Mouse (Mus musculus): ENCODE measurements around the gene Sprtn. TPM values are rescaled to one million over a fixed set of nuclear protein-coding genes. Genes with fewer than 3 reads are reported as not detected.
A peak's percentile ranks its signal among the peaks of the same experiment; 100 is the strongest.

The Sprtn gene
- polyA plus RNA-seq, 1 experiment = 2.5 TPM

DNA sequence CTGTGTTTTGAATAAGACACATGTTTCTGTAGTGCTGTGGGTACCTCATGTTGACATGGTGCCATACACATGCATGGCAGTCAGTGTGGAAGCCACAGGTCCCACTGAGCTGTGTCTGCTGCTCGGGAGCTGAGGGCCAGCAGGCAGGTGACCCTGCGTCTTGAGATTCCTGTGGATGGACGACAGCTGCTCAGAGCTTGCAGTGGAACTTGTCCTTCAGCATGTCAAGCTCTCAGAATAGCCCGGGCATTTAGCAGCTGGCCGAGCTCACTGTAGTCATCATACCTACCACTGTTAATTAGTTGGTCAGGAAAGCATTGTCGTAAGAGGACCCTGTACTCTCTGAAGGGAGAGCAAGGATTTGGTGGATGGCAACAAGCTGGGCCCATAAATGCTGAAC is 28.0 kb upstream of the Sprtn start:
- no peaks in the 10 kb centered on the region for H3K27me3 ChIP-seq (replicated peaks)
- H3K9me3 ChIP-seq = no peaks in the 10 kb centered on the region
- TF ChIP-seq FLI1 (IDR thresholded peaks at IDR 0.05; ENCODE audit: low read length) = no peak
- no peak for TF ChIP-seq GATA1 (IDR thresholded peaks at IDR 0.05; ENCODE audit: borderline replicate concordance, low read length)
- H3K4me3 ChIP-seq (replicated peaks) = no peak overlapping the region
- peaks cover 78% of the 10 kb centered on the region for H3K4me1 ChIP-seq
- peaks cover 75% of the 10 kb centered on the region for H3K36me3 ChIP-seq (replicated peaks; ENCODE audit: low read length)

GRCm38 (mm10) chr8:124871474-124871873 is 26.2 kb upstream of the Sprtn start:
- Histone ChIP-seq H3K36me3 (replicated peaks; ENCODE audit: low read length) (peaks cover 85% of the 10 kb centered on the region), H3K9me3 (no peaks in the 10 kb centered on the region), H3K4me1 (peaks cover 60% of the 10 kb centered on the region), H3K4me3 (replicated peaks) (no peak overlapping the region), H3K27me3 (replicated peaks) (no peaks in the 10 kb centered on the region)
- TF ChIP-seq FLI1 (IDR thresholded peaks at IDR 0.05; ENCODE audit: low read length) = no peak
- TF ChIP-seq GATA1 (IDR thresholded peaks at IDR 0.05; ENCODE audit: borderline replicate concordance, low read length) = no peak

DNA sequence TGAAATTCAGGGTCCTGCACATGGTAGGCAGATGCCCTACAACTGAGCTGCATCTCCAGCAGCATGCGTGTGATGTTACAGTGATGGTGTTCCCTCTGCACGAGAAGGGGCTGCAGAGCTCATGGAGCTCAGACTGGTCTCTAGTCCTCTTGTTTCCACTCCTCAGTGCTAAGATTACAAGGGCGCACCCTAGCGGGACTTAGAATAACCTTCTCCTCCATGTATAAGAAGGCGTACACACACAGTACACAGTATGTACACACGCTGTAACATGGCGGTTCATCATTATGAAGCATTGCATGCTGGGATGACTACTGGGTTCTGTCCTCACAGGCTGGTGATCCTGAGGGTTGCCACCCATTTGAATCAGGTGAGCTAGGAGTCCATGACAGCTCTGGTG is 25.6 kb upstream of the Sprtn start:
- TF ChIP-seq GATA1 (IDR thresholded peaks at IDR 0.05; ENCODE audit: borderline replicate concordance, low read length) (no peak), FLI1 (IDR thresholded peaks at IDR 0.05; ENCODE audit: low read length) (no peak)
- H3K36me3 ChIP-seq (replicated peaks; ENCODE audit: low read length) = peaks cover 91% of the 10 kb centered on the region
- peaks cover 54% of the 10 kb centered on the region for H3K4me1 ChIP-seq
- no peaks in the 10 kb centered on the region for H3K27me3 ChIP-seq (replicated peaks)
- H3K9me3 ChIP-seq = no peaks in the 10 kb centered on the region
- peak overlapping the region; percentile 60 for H3K4me3 ChIP-seq (replicated peaks)

DNA sequence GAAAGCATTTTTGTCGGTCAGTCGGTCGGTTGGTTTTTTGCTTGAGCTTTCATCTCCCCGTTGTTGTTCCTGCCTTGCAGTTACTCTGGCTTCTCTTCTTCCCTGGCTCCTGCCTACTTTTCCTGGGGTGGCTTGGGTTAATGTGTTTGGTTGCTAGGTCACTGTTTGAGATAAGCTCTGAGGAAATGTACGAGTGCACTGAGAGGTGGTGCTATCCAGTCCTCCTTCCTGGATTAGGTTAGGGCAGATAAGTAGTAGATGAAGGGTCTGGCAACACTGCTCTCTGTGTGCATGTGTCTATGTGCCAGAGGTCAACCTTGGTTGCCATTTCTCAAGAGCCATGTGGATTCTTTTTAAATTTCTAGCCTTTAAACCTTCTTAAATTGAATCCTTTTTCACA is 25.0 kb upstream of the Sprtn start:
- Histone ChIP-seq H3K36me3 (replicated peaks; ENCODE audit: low read length) (peaks cover 93% of the 10 kb centered on the region), H3K27me3 (replicated peaks) (no peaks in the 10 kb centered on the region), H3K4me1 (peaks cover 48% of the 10 kb centered on the region), H3K9me3 (no peaks in the 10 kb centered on the region), H3K4me3 (replicated peaks) (no peak overlapping the region)
- TF ChIP-seq GATA1 (IDR thresholded peaks at IDR 0.05; ENCODE audit: borderline replicate concordance, low read length) = no peak
- TF ChIP-seq FLI1 (IDR thresholded peaks at IDR 0.05; ENCODE audit: low read length) = no peak

DNA sequence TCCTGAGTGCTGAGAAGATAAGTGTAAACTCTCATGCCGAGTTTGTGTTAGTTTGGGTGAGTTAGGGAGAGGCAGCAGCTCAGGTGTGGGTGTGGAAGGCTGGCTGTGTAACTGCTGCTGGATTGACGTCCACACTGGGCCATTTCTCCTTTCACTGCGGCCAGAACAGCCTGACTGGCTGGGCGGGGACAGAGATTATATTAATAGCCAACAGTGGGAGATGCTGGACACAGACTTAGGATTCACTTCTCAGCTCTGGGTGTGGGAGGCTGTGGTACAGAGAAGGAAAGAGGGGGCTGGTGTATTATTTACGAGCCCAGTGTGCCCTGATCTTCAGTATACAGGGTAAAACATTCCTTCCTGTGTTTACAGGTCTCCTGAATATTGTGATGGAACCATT is 19.5 kb upstream of the Sprtn start:
- no peaks in the 10 kb centered on the region for H3K27me3 ChIP-seq (replicated peaks)
- no peak for TF ChIP-seq GATA1 (IDR thresholded peaks at IDR 0.05; ENCODE audit: borderline replicate concordance, low read length)
- no peak for TF ChIP-seq FLI1 (IDR thresholded peaks at IDR 0.05; ENCODE audit: low read length)
- peaks cover 97% of the 10 kb centered on the region for H3K36me3 ChIP-seq (replicated peaks; ENCODE audit: low read length)
- no peak overlapping the region for H3K4me3 ChIP-seq (replicated peaks)
- H3K4me1 ChIP-seq = peaks cover 14% of the 10 kb centered on the region
- H3K9me3 ChIP-seq = no peaks in the 10 kb centered on the region

DNA sequence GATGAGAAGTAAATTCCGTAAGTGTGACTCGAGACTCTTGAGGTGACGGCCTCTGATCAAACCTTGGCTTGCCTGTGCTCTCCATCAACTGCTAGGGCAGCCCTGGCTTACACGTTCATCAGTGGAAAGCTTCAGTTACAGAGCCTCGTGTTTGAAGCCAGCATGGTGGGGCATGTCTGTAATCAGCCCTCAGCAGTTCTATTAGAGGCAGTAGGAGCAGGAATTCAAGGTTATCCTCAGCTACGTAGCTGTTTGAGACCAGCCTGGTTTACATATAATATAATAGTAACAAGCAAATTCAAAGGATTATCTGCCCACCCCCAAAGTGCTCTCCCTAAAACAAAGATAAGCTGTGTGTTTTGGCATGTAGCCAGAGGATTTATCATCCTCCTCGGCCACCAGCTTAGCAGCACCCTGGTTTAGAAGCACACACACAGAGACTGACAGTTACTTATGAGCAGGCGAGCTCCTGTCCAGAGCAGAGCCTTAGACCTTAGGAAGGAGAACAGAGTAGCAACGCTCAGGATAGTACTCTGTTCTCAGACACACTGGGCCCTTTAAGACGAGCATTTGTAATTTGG is 18.6 kb upstream of the Sprtn start:
- Histone ChIP-seq H3K4me1 (peaks cover 11% of the 10 kb centered on the region), H3K36me3 (replicated peaks; ENCODE audit: low read length) (peaks cover 97% of the 10 kb centered on the region), H3K4me3 (replicated peaks) (no peak overlapping the region), H3K27me3 (replicated peaks) (no peaks in the 10 kb centered on the region), H3K9me3 (no peaks in the 10 kb centered on the region)
- TF ChIP-seq FLI1 (IDR thresholded peaks at IDR 0.05; ENCODE audit: low read length) (no peak), GATA1 (IDR thresholded peaks at IDR 0.05; ENCODE audit: borderline replicate concordance, low read length) (no peak)

GRCm38 (mm10) chr8:124888385-124888784 is 9.3 kb upstream of the Sprtn start:
- Histone ChIP-seq H3K36me3 (replicated peaks; ENCODE audit: low read length) (peaks cover 99% of the 10 kb centered on the region), H3K4me1 (peaks cover 17% of the 10 kb centered on the region), H3K27me3 (replicated peaks) (no peaks in the 10 kb centered on the region), H3K4me3 (replicated peaks) (no peak overlapping the region), H3K9me3 (peaks cover 7% of the 10 kb centered on the region)
- TF ChIP-seq GATA1 (IDR thresholded peaks at IDR 0.05; ENCODE audit: borderline replicate concordance, low read length) = no peak
- TF ChIP-seq FLI1 (IDR thresholded peaks at IDR 0.05; ENCODE audit: low read length) = no peak

DNA sequence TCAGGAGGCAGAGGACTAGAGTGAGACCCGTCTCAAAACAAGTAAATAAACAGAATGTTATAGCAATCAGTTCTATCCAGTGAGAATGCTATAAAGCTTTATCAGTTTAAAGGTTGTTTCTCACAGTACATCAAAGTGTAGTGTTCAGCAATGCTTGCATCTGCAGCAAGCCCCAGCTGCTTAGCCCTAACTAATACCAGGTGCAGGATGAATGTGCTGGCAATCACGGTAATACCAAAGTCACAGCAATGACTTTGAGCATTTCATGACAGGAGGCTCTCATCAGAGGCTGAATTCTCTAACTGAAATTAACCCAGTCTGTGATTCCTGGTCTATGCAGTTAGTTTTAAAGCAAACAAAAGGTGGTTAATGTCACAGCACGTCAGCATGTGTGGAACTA is 5.1 kb upstream of the Sprtn start:
- peaks cover 4% of the 10 kb centered on the region for H3K9me3 ChIP-seq
- no peak overlapping the region for H3K4me3 ChIP-seq (replicated peaks)
- no peaks in the 10 kb centered on the region for H3K27me3 ChIP-seq (replicated peaks)
- TF ChIP-seq GATA1 (IDR thresholded peaks at IDR 0.05; ENCODE audit: borderline replicate concordance, low read length) = no peak
- no peak for TF ChIP-seq FLI1 (IDR thresholded peaks at IDR 0.05; ENCODE audit: low read length)
- peaks cover 49% of the 10 kb centered on the region for H3K4me1 ChIP-seq
- H3K36me3 ChIP-seq (replicated peaks; ENCODE audit: low read length) = peaks cover 86% of the 10 kb centered on the region

DNA sequence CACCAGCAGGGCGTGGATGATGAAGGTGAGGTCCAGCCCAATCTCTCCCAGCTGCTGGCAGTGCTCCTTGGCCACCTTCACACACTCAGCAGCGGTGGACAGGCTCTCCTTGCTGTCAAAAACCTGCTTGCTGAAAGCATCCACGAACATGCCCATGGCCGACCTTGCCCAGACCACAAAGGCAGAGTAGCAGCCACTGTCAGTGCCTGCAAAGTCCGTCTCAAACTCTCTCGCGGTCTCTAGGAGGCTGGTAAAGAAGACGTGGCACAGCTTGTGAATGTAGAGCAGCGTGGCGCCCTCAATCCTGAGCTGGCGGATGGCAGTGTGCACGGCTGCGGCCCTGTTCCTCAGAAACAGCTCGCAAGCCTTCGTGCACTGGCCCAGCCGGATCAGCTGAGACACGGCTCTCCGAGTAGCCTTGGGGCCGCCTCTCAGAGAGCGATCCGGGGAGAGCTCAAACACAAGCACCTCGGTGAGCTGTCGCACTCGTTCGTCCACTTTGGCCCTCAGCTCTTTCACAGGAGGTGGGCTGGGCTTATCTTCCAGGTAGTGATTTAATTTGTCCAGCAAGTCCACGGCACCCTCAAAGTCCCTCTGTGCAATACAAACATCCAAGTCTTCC is 1.6 kb upstream of the Sprtn start:
- peaks cover 75% of the 10 kb centered on the region for H3K36me3 ChIP-seq (replicated peaks; ENCODE audit: low read length)
- peaks cover 63% of the 10 kb centered on the region for H3K4me1 ChIP-seq

DNA sequence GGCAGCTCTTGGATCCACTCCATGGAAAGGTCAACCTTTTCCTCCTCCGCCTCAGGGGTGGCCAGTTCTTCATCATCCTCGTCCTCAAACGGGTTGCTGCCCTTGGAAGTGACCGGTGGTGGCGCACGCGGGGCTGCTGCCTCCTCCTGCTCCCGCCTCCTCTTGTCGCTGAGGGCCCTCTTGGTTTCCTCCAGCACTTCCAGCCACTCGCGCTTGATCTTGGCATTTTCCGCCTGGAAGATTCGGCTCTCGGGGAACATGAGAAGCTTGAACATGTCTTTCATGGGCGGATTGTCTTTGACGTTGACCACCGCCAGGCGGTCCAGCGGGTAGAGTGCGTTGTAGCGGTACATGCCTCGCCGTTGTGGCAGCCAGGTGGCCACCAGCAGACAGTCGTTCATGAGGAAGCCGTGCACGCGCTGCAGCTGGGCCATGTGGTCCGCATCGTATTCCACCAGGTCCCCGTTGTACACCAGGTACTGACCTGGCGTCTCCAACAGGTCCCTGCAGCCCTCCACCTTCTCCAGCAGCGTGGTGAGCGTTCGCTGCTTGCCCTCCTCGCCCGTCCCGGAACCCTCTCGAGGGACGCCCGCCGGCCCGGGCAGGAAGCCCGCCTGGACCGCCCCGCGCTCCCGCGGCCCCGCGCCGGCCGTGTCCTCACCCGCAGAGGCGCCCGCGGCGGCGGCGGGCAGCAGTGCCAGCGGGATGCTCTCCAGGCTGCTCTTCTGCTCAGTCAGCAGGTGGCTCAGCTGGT is 877 bp upstream of the Sprtn start:
- Histone ChIP-seq H3K36me3 (replicated peaks; ENCODE audit: low read length) (peaks cover 74% of the 10 kb centered on the region), H3K4me1 (peaks cover 67% of the 10 kb centered on the region)

More for the DNA sequence above, 1.6 kb upstream of the Sprtn start:
- Histone ChIP-seq H3K27me3 (replicated peaks) (no peaks in the 10 kb centered on the region), H3K4me3 (replicated peaks) (peak overlapping the region; percentile 93), H3K9me3 (no peaks in the 10 kb centered on the region)
- TF ChIP-seq FLI1 (IDR thresholded peaks at IDR 0.05; ENCODE audit: low read length) (no peak), GATA1 (IDR thresholded peaks at IDR 0.05; ENCODE audit: borderline replicate concordance, low read length) (no peak)

More for the DNA sequence above, 877 bp upstream of the Sprtn start:
- TF ChIP-seq FLI1 (IDR thresholded peaks at IDR 0.05; ENCODE audit: low read length) (no peak), GATA1 (IDR thresholded peaks at IDR 0.05; ENCODE audit: borderline replicate concordance, low read length) (no peak)
- peak overlapping the region; percentile 93 for H3K4me3 ChIP-seq (replicated peaks)
- no peaks in the 10 kb centered on the region for H3K9me3 ChIP-seq
- no peaks in the 10 kb centered on the region for H3K27me3 ChIP-seq (replicated peaks)

All from megakaryocyte, embryonic 14.5 days (primary cell).